Mouse (Mus musculus) 416B (cell line): ENCODE data around the gene Acoxl.

Experiments used
- DNase-seq: peaks from one replicate; pipeline ENCODE4 v3.0.0; 2011; ENCODE audit warnings: low read depth

Gene Acoxl

GRCm38 (mm10) chr2:128143992-128144391, 305.3 kb downstream of the Acoxl start:
- no peak for DNase-seq

DNA sequence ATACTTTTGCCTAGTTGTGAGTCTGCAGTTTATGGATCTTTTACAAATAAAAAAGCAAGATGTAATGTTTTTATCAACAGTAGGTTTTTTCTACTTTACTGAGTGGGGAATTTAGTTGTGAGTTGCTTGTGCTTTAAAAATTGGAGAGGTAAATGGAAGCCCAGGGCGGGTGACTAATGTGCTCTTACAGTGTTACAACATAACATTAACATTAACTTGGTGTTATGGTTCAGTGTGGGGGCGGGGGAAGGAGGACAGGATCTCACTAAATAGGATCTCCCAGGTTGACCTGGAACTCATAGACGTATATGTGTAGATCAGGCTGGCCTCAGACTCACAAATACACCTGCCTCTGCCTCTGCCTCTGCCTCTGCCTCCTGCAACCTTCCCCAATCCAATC, 306.8 kb downstream of the Acoxl start:
- DNase-seq: no peak

- DNase-seq: no peak
Measured at GRCm38 (mm10) chr2:128149596-128149995, 310.9 kb downstream of the Acoxl start.

GRCm38 (mm10) chr2:128152211-128152610, 313.5 kb downstream of the Acoxl start:
- no peak for DNase-seq

DNA sequence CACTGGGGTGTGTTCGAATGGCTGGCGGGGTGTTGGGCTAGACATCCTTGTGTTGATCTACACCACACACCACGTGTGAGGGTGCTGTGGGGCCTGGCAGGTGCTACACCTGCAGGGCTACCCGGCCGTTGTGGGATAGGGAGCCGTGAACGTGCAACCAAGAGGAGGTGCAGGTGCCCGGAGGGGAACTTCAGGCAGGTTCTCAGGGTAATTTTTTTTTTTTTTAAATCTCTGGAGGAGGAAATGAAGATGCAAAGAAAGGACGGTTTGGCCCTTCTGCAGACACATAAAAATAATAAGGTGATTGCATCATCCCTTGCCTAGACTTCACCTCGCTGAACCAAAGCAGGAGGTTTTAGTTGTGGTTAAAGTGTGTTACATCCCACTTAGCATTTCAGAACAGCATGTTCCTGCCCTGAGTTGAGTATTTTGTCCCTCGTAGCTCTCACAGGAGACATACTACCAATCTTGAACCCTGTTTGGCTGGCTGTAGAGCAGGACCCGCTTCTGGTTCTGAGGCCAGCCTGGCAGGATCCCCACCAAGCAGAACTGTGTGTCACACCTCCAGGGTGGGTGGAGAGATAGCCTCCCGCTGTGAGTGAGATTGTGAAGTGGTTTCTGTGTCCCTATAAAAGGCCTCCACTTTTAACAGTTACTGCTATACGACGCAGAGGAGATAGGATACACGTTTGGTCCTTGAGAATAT, 314.3 kb downstream of the Acoxl start:
- DNase-seq: peak; percentile 17

- DNase-seq: no peak
Measured at GRCm38 (mm10) chr2:128153551-128153910, 314.9 kb downstream of the Acoxl start.

- DNase-seq: no peak
Measured at GRCm38 (mm10) chr2:128155412-128156066, 316.9 kb downstream of the Acoxl start.

- DNase-seq: no peak
Measured at GRCm38 (mm10) chr2:128156067-128156462, 317.4 kb downstream of the Acoxl start.

- DNase-seq: peak; percentile 59
Measured at GRCm38 (mm10) chr2:128156557-128157412, 318.1 kb downstream of the Acoxl start.

- no peak for DNase-seq
Measured at GRCm38 (mm10) chr2:128158734-128159410, 320.2 kb downstream of the Acoxl start.

DNA sequence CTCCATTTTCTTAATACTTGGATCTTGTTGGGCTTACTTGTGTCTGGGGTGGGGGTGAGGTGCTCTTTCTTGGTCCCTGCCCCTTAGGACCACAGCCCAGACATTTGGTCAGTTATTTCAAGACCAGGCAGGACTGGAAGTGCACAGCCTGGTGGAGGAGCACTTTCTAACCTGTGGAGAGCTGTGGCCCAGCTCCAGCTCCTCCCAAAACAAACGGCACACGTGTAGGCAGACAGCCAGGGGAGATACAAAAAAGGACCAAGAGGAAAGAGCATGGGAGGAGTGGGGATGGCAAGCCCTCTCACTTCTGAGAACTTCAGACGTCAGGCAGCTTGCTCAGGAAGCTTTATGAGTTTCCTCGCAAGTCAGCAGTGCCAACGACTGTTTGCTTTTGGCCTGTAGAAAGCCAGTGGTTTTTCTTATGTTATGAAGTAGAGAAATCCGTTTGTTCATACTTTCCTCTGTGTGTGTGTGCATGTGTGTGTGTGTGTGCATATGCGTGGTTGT, 321.0 kb downstream of the Acoxl start:
- DNase-seq: no peak

GRCm38 (mm10) chr2:128163177-128163576, 324.5 kb downstream of the Acoxl start:
- DNase-seq: no peak

DNA sequence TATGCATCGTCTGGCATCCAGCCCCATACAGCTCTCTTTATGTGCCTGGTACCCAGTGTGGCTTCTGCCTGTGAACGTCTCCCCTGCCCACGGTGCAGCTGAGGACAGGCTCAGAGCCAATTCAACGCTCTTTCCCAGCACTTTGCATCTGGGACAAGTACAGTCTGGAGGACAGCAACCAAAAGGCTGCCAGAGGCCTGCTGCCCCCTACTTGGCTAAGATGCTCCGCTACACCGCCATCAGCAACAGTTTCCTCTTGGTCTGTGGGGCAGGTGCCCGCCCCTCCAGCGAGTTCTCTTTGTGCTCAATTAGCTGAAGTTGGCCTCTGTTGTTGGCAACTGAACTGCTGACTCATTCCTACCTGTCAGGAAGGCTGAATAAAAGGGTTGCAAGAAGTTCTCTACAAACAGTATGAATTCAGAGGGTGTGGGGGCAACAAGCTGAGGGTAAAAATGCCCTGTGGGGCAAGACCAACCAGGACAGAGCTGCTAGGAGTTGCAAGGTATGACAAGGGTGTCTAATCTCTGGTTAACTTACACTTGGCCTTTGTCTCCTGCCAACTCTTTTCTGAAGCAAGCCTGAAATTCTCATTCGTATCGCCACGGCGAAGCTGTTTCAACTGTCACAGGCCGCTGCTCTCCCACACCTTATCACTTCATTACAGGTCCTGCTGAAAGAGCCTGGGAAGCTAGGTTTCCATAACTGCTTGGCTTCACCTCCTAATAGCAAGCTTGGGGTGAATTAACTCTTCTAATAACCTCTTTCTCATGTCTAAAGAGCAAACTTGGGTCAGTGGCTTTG, 328.1 kb downstream of the Acoxl start:
- DNase-seq: no peak

DNA sequence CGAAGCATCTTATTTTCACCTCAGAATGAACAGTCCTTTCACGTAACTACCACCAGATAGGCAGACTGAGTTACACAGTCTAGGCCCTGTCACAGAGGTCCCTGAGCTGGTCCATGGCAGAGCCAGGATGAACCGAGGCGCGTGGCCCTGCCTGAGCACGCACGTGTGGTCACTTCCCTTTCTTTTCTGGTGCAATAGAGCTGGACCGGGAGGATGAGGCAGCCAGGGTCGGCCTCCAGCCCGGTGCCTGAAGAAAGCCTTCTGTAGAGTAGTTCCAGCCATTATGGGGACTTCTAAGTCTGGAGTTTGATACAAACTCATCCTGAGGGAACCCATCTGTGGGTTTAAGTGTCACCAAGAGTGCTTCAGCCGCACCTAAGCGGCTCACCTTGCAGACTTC, 329.3 kb downstream of the Acoxl start:
- DNase-seq: no peak

GRCm38 (mm10) chr2:128169486-128169885, 330.8 kb downstream of the Acoxl start:
- no peak for DNase-seq

GRCm38 (mm10) chr2:128169972-128170371, 331.3 kb downstream of the Acoxl start:
- no peak for DNase-seq

DNA sequence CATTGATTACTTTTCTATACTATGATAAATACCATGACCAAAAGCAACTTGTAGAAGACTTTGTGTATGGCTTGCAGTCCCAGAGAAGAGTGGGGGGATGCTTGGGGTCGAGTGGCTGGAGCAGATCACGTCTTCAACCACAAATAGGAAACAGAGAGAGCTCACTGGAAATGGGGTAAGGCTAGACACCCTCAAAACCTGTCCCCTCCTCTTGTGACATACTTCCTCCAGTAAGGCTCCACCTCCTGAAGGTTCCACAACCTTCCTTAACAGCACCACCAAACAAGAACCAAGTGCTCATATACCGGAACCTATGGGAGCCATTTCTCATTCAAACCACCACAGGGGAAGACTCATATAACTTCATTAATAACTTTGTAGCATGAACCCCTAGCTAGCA, 331.9 kb downstream of the Acoxl start:
- peak; percentile 57 for DNase-seq

DNA sequence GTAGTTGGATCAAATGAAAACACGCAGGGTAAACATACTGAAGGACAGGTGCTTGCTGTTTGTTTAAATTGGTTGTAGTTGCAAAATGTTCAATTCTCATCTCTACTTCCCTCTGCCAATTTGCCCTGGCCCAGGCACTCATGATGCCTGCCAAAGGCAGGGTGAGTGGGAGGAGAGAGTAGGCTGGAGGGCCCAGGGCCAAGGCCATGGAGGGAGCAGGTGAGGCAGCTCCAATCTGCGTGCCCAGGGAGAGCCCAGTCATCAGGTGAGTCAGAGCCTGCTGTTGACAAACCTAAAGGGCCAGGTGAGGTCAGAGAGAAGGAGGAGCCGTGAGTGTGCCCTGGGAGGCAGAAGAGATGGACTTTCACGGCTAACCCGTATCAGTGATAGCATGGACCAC, 333.6 kb downstream of the Acoxl start:
- no peak for DNase-seq
